In genomic region chr7:141064576-141064975, GRCm38 (mm10) we compare ENCODE assay signal across 30 mouse cellular contexts. TPM values are rescaled to one million over a fixed set of nuclear protein-coding genes. Genes with fewer than 3 reads are reported as not detected.
DNase-seq lines count a peak whose midpoint lies in the region; ATAC-seq lines count a peak whose summit lies in the region.
"Had no signal": no experiment of that assay in that cellular context is flagged by ENCODE, and none has a peak within 500 bp of the region (broad histone marks: within the 10 kb centered on the region; RNA-seq: fewer than 3 reads in every experiment).

No protein-coding gene starts in this region.

- no peak for ATAC-seq in kidney, embryonic 14.5 days (ENCODE audit: low FRiP score, low TSS enrichment)
- peak; percentile 18 for ATAC-seq in liver, embryonic 16.5 days (ENCODE audit: low read depth)
- ATAC-seq in liver, embryonic 11.5 days (replicated peaks; ENCODE audit: low FRiP score): no peak
- peak; percentile 22 for ATAC-seq in megakaryocyte, adult 5-6 weeks (ENCODE audit: poor library complexity, severe bottlenecking)
- ATAC-seq: forebrain, embryonic 14.5 days; midbrain, embryonic 16.5 days had no signal

- peaks cover 30% of the 10 kb centered on the region for H3K36me3 ChIP-seq in kidney, embryonic 14.5 days (ENCODE audit: control insufficient read depth, insufficient read depth, low read length)
- H3K36me3 ChIP-seq in liver, embryonic 16.5 days (ENCODE audit: control insufficient read depth, insufficient read depth): no peaks in the 10 kb centered on the region
- H3K36me3 ChIP-seq in liver, embryonic 11.5 days (ENCODE audit: control insufficient read depth, insufficient read depth, low read length): 0 out of 2 replicates have a peak, but pooled peaks cover 2% of the 10 kb centered on the region
- H3K36me3 ChIP-seq: heart, embryonic 12.5 days had no signal

- H3K9me3 ChIP-seq in kidney, embryonic 14.5 days (ENCODE audit: control insufficient read depth, low read length): no peaks in the 10 kb centered on the region
- H3K9me3 ChIP-seq in liver, embryonic 16.5 days (replicated peaks; ENCODE audit: control insufficient read depth, low read length): no peaks in the 10 kb centered on the region
- no peaks in the 10 kb centered on the region for H3K9me3 ChIP-seq in liver, embryonic 11.5 days (ENCODE audit: control insufficient read depth, low read length)
- H3K9me3 ChIP-seq: embryonic facial prominence, embryonic 15.5 days; heart, embryonic 12.5 days; limb, embryonic 13.5 days; midbrain, embryonic 10.5 days; neural tube, embryonic 13.5 days had no signal

- DNase-seq in kidney, adult 9 months: peak; percentile 74
- no peak for DNase-seq in liver, embryonic 11.5 days (ENCODE audit: low spot score)
- no peak for DNase-seq in thymus, postnatal 0 days (ENCODE audit: low spot score)
- DNase-seq in thymus, postnatal 4 days: no peak
- DNase-seq: adrenal gland, postnatal 10 days; cerebellum, adult 2 months; gastrocnemius, postnatal 14 days; heart, adult 18-20 months; heart, postnatal 10 days; layer of hippocampus, adult 9-11 months; lung, embryonic 14.5 days; thymus, postnatal 25 days had no signal

- H3K9ac ChIP-seq in kidney, embryonic 14.5 days (ENCODE audit: low read depth, low read length): no peak overlapping the region
- no peak overlapping the region for H3K9ac ChIP-seq in liver, embryonic 16.5 days (ENCODE audit: low read depth, low read length)
- H3K9ac ChIP-seq in liver, embryonic 11.5 days (ENCODE audit: low read depth, low read length): no peak overlapping the region
- H3K9ac ChIP-seq: embryonic facial prominence, embryonic 15.5 days; heart, embryonic 12.5 days; limb, embryonic 13.5 days; lung, embryonic 14.5 days; neural tube, embryonic 13.5 days had no signal

- no peaks in the 10 kb centered on the region for H3K27me3 ChIP-seq in kidney, embryonic 14.5 days (ENCODE audit: control insufficient read depth, insufficient read depth, low read length)
- peaks cover 40% of the 10 kb centered on the region for H3K27me3 ChIP-seq in liver, embryonic 16.5 days (ENCODE audit: control insufficient read depth, insufficient read depth, low read depth, low read length)
- peaks cover 59% of the 10 kb centered on the region for H3K27me3 ChIP-seq in liver, embryonic 11.5 days (replicated peaks; ENCODE audit: control insufficient read depth, insufficient read depth, low read length)
- H3K27me3 ChIP-seq: neural tube, embryonic 13.5 days had no signal

- peaks cover 11% of the 10 kb centered on the region; the same call in 1 of the 2 replicates for H3K4me1 ChIP-seq in kidney, embryonic 14.5 days (ENCODE audit: control insufficient read depth, insufficient read depth, low read length)
- H3K4me1 ChIP-seq in liver, embryonic 16.5 days (ENCODE audit: control insufficient read depth, low read depth, low read length): peaks cover 17% of the 10 kb centered on the region
- peaks cover 25% of the 10 kb centered on the region for H3K4me1 ChIP-seq in liver, embryonic 11.5 days (replicated peaks; ENCODE audit: control insufficient read depth, insufficient read depth, low read length)

- no peak overlapping the region for H3K27ac ChIP-seq in kidney, embryonic 14.5 days (ENCODE audit: low read depth, low read length)
- no peak overlapping the region for H3K27ac ChIP-seq in liver, embryonic 16.5 days (ENCODE audit: low read length)
- no peak overlapping the region for H3K27ac ChIP-seq in liver, embryonic 11.5 days (ENCODE audit: low read depth, low read length)
- H3K27ac ChIP-seq: embryonic facial prominence, embryonic 15.5 days; limb, embryonic 13.5 days; midbrain, embryonic 10.5 days; neural tube, embryonic 13.5 days had no signal

- H3K4me3 ChIP-seq in kidney, embryonic 14.5 days (ENCODE audit: low read length): no peak overlapping the region
- H3K4me3 ChIP-seq in liver, embryonic 16.5 days (ENCODE audit: low read depth, low read length): no peak overlapping the region
- H3K4me3 ChIP-seq in liver, embryonic 11.5 days (ENCODE audit: low read depth, low read length): no peak overlapping the region
- H3K4me3 ChIP-seq: embryonic facial prominence, embryonic 15.5 days; heart, embryonic 12.5 days; limb, embryonic 13.5 days; midbrain, embryonic 10.5 days; myocyte; neural tube, embryonic 13.5 days had no signal

- WGBS in kidney, embryonic 14.5 days: 94% methylated on average over 7 of the region's 7 CpGs
- WGBS in liver, embryonic 16.5 days (ENCODE audit: insufficient replicate concordance): 59% methylated on average over 7 of the region's 7 CpGs
- WGBS in liver, embryonic 11.5 days: 84% methylated on average over 7 of the region's 7 CpGs

- H3K4me2 ChIP-seq in kidney, embryonic 14.5 days (replicated peaks; ENCODE audit: low read depth, low read length): no peak overlapping the region
- no peak overlapping the region; the same call in 1 of the 2 replicates for H3K4me2 ChIP-seq in liver, embryonic 16.5 days (ENCODE audit: low read depth, low read length)
- no peak overlapping the region for H3K4me2 ChIP-seq in liver, embryonic 11.5 days
- H3K4me2 ChIP-seq: embryonic facial prominence, embryonic 15.5 days; heart, embryonic 12.5 days; limb, embryonic 13.5 days; lung, embryonic 14.5 days; neural tube, embryonic 13.5 days had no signal

RNA-seq across cellular contexts. Expression of gene B4galnt4, which starts 3.7 kb away (rescaled TPM):
- polyA plus RNA-seq in kidney, embryonic 14.5 days (2014; fragmentation: Nextera tagmentation; extraction: Ambion mirVana): 13.7 and 14.4 TPM in 2 replicates
- polyA plus RNA-seq in liver, embryonic 16.5 days (2015; fragmentation: Nextera tagmentation; extraction: Ambion mirVana): 0.35 and 0.37 TPM in 2 replicates
- polyA plus RNA-seq in liver, embryonic 11.5 days (2014; fragmentation: Nextera tagmentation; extraction: Ambion mirVana): 3.4 and 4.7 TPM in 2 replicates
- 1.5 and 3.0 TPM in 2 replicates for total RNA-seq in megakaryocyte, adult 5-6 weeks (2015)
- total RNA-seq in megakaryocyte, adult 5-6 weeks (2017): 1.7 and 2.5 TPM in 2 replicates
- polyA plus RNA-seq in thymus, postnatal 0 days (2015; fragmentation: Nextera tagmentation; extraction: Ambion mirVana): 2.0 and 2.5 TPM in 2 replicates
- total RNA-seq: heart, adult 18-20 months had no signal

RNA-seq across cellular contexts. Expression of gene Pkp3, which starts 13.4 kb away (rescaled TPM):
- polyA plus RNA-seq in kidney, embryonic 14.5 days (2014; fragmentation: Nextera tagmentation; extraction: Ambion mirVana): 4.0 and 4.3 TPM in 2 replicates
- polyA plus RNA-seq in liver, embryonic 16.5 days (2015; fragmentation: Nextera tagmentation; extraction: Ambion mirVana): 0.69 and 1.1 TPM in 2 replicates
- polyA plus RNA-seq in liver, embryonic 11.5 days (2014; fragmentation: Nextera tagmentation; extraction: Ambion mirVana): 1.9 and 2.7 TPM in 2 replicates
- total RNA-seq in megakaryocyte, adult 5-6 weeks (2015): 6.7 and 9.7 TPM in 2 replicates
- total RNA-seq in megakaryocyte, adult 5-6 weeks (2017): 3.8 and 6.1 TPM in 2 replicates
- polyA plus RNA-seq in thymus, postnatal 0 days (2015; fragmentation: Nextera tagmentation; extraction: Ambion mirVana): 45.1 and 47.8 TPM in 2 replicates
- total RNA-seq: gastrocnemius, postnatal 14 days had no signal
- polyA plus RNA-seq: forebrain, embryonic 14.5 days had no signal

RNA-seq across cellular contexts. Expression of gene Gm17387, which starts 35.6 kb away (rescaled TPM):
- polyA plus RNA-seq in kidney, embryonic 14.5 days (2014; fragmentation: Nextera tagmentation; extraction: Ambion mirVana): not detected in 2 replicates
- not detected in 2 replicates for polyA plus RNA-seq in liver, embryonic 16.5 days (2015; fragmentation: Nextera tagmentation; extraction: Ambion mirVana)
- polyA plus RNA-seq in liver, embryonic 11.5 days (2014; fragmentation: Nextera tagmentation; extraction: Ambion mirVana): not detected in 2 replicates
- total RNA-seq in megakaryocyte, adult 5-6 weeks (2015): not detected in 2 replicates
- not detected in 2 replicates for total RNA-seq in megakaryocyte, adult 5-6 weeks (2017)
- polyA plus RNA-seq in thymus, postnatal 0 days (2015; fragmentation: Nextera tagmentation; extraction: Ambion mirVana): not detected in 2 replicates
- total RNA-seq: adrenal gland, postnatal 10 days; gastrocnemius, postnatal 14 days; heart, adult 18-20 months; heart, postnatal 10 days; left cerebral cortex, adult 18-20 months; left cerebral cortex, postnatal 25 days had no signal
- polyA plus RNA-seq: C2C12; cerebellum, adult 2 months; embryonic facial prominence, embryonic 15.5 days; forebrain, embryonic 14.5 days; frontal cortex, adult 2 months; heart, embryonic 12.5 days; hindbrain, embryonic 11.5 days; large intestine, adult 2 months; limb, embryonic 13.5 days; lung, embryonic 14.5 days; midbrain, embryonic 10.5 days; midbrain, embryonic 16.5 days; myocyte; neural tube, embryonic 13.5 days; stomach, embryonic 14.5 days had no signal

RNA-seq across cellular contexts. Expression of gene Sigirr, which starts 35.8 kb away (rescaled TPM):
- polyA plus RNA-seq in kidney, embryonic 14.5 days (2014; fragmentation: Nextera tagmentation; extraction: Ambion mirVana): 9.5 and 11.7 TPM in 2 replicates
- polyA plus RNA-seq in liver, embryonic 16.5 days (2015; fragmentation: Nextera tagmentation; extraction: Ambion mirVana): 27.2 and 28.1 TPM in 2 replicates
- polyA plus RNA-seq in liver, embryonic 11.5 days (2014; fragmentation: Nextera tagmentation; extraction: Ambion mirVana): 21.4 and 23.5 TPM in 2 replicates
- total RNA-seq in megakaryocyte, adult 5-6 weeks (2015): 7.5 and 9.3 TPM in 2 replicates
- total RNA-seq in megakaryocyte, adult 5-6 weeks (2017): 7.7 and 8.2 TPM in 2 replicates
- polyA plus RNA-seq in thymus, postnatal 0 days (2015; fragmentation: Nextera tagmentation; extraction: Ambion mirVana): 45.9 and 51.9 TPM in 2 replicates

RNA-seq across cellular contexts. Expression of gene Ifitm6, which starts 46.9 kb away (rescaled TPM):
- polyA plus RNA-seq in kidney, embryonic 14.5 days (2014; fragmentation: Nextera tagmentation; extraction: Ambion mirVana): 0.84 and 1.6 TPM in 2 replicates
- 23.3 and 28.4 TPM in 2 replicates for polyA plus RNA-seq in liver, embryonic 16.5 days (2015; fragmentation: Nextera tagmentation; extraction: Ambion mirVana)
- polyA plus RNA-seq in liver, embryonic 11.5 days (2014; fragmentation: Nextera tagmentation; extraction: Ambion mirVana): 0.90 and 0.97 TPM in 2 replicates
- 1,773 and 2,031 TPM in 2 replicates for total RNA-seq in megakaryocyte, adult 5-6 weeks (2015)
- 1,518 and 1,657 TPM in 2 replicates for total RNA-seq in megakaryocyte, adult 5-6 weeks (2017)
- polyA plus RNA-seq in thymus, postnatal 0 days (2015; fragmentation: Nextera tagmentation; extraction: Ambion mirVana): 0.73 and 0.95 TPM in 2 replicates
- total RNA-seq: gastrocnemius, postnatal 14 days; heart, adult 18-20 months; left cerebral cortex, postnatal 25 days had no signal
- polyA plus RNA-seq: heart, embryonic 12.5 days; hindbrain, embryonic 11.5 days; limb, embryonic 13.5 days; midbrain, embryonic 10.5 days; stomach, embryonic 14.5 days had no signal

Comparison
In these comparisons a context has a peak if more than half of its experiments do, and no peak if none do; other contexts are left out.
1. ATAC-seq: peak in liver, embryonic 16.5 days (single experiment) and megakaryocyte, adult 5-6 weeks (single experiment); none in kidney, embryonic 14.5 days (single experiment) and liver, embryonic 11.5 days (single experiment).